Mouse (Mus musculus) layer of hippocampus, adult 18-20 months (tissue): ENCODE data around the gene Rnf168. TPM values are rescaled to one million over a fixed set of nuclear protein-coding genes. Genes with fewer than 3 reads are reported as not detected.
"Not testable (repeated sequence)": the region's sequence is repeated elsewhere in the genome, so short reads cannot be mapped to it uniquely, and the experiment has no call there.

Experiments
- DNase-seq, 2 experiments: peaks; one replicate each; pipeline ENCODE4 v3.0.0; 2022; ENCODE audit warnings: low spot score in 2 of 2
- long read RNA-seq: library from polyadenylated mRNA; stranded (forward); transcript quantifications from one replicate; pipeline ENCODE4 v2.0.0, GENCODE M21; 2021
- total RNA-seq, 2 experiments: library from RNA; stranded (reverse); gene quantifications; 2 replicates each; pipeline ENCODE4 v1.2.3; 2021

Rnf168 gene
- 10 to 100 TPM; 26.7 to 30.9 TPM for total RNA-seq
- long read RNA-seq, partial matches to known transcripts = 0 of 1 reads
- long read RNA-seq, other reads (novel, unspliced or antisense) = 1 of 1 reads

GRCm38 (mm10) chr16:32277308-32278256 lies at the start of gene Rnf168:
Gene Rnf168, plus strand, starts transcription at chr16:32277459.
- DNase-seq = peak; percentile 85 to 92

GRCm38 (mm10) chr16:32232050-32232449 lies 45.2 kb upstream of the Rnf168 start:
- DNase-seq = not testable (repeated sequence)

- no peak for DNase-seq
These were observed 39.2 kb upstream of the Rnf168 start for GRCm38 (mm10) chr16:32237930-32238680.

DNA sequence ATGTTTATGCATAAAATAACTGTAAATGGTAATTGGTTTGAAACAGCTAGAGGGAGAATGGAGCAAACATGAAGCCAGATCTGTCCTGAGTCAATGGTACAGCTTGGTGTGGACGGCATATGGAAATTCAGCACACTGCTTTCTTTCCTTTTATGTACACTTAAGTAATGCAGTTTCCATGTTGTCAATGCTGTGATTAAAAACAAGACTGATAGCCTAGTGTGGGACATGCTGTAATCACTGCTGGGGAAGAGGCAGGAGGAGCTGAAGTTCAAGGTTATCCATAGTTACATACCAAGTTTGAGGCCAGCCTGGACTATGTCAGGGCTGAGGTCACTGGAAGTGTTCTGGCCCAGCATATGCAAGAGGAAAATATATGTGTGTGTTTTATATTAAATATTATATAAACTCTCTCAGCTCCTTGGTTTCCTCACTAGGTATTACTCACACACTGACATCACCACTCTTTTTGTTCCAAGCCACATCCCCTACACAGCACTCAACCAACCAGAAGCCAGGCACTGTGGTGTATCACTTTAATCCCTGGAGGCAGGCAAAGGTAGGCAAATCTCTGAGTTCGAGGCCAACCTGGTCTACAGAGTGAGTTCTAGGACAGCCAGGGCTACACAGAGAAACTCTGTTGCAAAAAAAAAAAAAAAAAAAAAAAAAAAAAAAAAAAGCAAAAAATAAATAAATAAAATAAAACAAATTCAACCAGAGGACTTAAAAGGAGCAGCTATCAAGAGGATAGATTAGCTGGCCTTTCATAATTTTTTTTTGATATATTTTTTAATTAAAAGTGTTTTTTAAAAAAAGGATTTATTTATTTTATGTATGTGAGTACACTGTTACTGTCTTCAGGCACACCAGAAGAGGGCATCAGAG lies 37.6 kb upstream of the Rnf168 start:
- DNase-seq = no peak

DNA sequence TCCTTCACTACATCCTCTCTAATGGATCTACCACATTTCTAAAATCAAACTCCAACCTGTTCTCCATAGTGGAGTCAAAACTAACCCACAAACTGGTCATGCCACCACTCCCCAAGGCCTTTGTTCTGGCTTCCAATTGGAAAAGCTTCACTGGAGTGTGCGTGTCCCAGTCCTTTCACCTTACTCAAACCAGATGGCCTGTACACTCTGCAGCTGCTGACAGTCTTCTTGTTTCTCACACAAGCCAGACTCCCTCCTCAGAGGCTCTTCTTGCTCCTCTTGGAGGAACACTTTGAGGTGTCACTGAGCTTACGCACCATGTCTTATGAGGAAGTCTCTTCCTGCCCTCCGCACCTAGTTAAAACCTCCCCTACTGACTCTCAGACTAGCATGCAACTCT lies 33.4 kb upstream of the Rnf168 start:
- no peak for DNase-seq

GRCm38 (mm10) chr16:32246351-32246791 lies 30.9 kb upstream of the Rnf168 start:
- peak; percentile 47 to 57 for DNase-seq

GRCm38 (mm10) chr16:32246952-32247370 lies 30.3 kb upstream of the Rnf168 start, which contains the start of the genes Fbxo45 and Wdr53:
Gene Fbxo45, minus strand, starts transcription at chr16:32247158.
Gene Wdr53, plus strand, starts transcription at chr16:32247227.
- peak; percentile 97 to 99 for DNase-seq

DNA sequence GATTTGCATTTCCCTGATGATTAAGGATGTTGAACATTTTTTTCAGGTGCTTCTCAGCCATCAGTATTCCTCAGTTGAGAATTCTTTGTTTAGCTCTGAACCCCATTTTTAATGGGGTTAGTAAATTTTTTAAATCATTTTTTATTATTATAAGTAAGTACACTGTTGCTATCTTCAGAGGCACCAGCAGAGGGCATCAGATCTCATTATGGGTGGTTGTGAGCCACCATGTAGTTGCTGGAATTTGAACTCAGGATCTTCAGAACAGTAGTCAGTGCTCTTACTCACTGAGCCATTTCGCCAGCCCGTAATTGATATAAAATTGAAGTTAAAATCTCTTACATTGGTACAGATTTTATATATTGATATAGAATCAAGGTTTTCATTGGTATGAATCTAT lies 13.0 kb upstream of the Rnf168 start:
- not testable (repeated sequence) for DNase-seq

DNA sequence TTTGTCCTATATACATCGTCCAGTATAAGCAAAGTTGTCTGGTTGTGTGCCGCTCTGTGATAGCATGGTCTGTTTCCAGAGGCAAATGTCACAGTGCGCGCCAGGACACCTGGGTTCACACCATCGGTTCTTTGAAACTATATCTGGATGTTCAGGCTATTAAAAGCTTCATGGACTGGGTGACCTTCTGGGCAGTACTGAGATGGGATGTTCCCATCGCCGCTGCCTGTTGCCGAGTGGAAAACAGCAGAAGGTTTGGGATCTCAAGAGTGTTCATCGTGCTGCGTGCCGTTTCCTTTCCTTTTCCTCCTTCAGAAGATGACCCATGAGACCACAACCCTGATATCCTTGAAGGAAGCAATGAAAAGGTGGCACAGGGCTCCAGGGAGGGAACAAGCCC lies 6.0 kb upstream of the Rnf168 start, which contains the start of gene Smco1:
Smco1 (plus strand) TSS at position 178 of the 400 bp plus-strand sequence.
- DNase-seq = no peak

DNA sequence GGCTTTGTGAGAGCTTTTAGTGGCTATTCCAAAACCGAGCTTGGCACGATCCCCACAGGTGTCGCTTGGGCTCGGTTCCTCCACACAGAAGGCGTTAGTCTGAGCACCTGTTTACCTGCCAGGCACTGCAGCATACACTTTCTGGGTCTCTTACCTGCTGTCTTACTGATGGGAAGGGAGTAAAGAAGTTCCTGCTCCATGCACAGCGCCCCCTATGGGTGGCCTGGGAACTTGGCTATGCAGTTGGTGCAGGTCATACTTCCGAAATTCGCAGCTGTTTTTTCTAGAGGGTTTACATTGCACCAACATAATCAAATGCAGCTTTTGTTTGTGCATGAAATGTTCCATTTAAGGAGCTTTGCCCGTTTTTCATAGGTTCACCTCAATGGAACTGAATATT lies 3.9 kb upstream of the Rnf168 start:
- DNase-seq = no peak

DNA sequence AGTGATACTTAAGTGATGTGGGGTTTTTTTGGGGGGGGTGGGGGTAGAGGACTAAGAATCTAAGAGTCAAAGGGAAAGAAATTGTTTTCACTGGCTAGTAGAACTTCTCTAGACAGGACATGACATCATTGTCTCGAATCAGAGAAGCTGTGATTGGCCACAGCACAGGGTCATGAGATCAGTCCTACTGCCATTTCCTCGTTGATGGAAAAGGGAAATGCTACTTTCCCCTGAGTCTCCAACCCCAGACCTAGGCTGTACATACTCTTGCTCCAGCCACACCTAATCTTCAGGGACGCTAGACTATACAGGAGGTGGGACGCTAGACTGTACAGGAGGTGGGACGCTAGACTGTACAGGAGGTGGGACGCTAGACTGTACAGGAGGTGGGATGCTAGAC lies 2.2 kb upstream of the Rnf168 start:
- DNase-seq = no peak

- no peak for DNase-seq
These were observed 1.4 kb upstream of the Rnf168 start for GRCm38 (mm10) chr16:32275830-32276229.

DNA sequence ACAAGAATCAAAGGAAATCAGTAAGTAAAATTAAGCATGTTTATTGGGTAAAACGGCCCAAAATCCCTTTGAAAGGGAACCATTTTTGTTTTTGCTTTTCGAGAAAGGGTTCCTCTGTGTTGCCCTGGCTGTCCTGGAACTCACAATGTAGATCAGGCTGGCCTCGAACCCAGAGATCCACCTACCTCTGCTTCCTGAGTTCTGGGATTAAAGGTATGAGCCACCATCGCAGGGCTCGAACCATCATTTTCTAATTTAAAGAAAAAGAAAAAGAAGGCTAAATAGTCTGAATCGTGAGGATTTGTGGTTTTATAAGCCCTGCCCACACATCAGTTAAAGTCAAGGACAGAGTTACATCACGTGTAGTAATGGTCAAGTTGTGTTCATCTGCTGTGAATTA lies 1.1 kb downstream of the Rnf168 start:
- no peak for DNase-seq

DNA sequence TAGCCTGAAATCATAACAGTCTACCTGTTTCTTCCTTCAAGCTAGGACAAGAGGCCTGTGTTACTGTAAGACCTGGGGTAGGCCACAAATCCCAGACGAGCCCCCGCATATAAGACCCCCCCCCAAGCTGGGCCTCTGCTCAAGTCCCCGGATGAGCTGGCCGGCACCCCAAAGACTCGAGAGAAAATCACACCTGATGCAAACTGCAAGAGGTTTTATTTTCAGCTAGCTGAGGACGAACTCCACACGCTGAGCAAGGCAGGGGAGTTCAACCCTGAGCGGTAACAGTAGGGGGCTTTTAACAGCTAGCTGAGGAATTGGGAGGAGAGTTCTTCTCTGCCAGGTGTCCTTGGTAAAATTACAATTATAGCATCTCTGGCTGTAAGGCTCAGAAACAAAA lies 3.0 kb downstream of the Rnf168 start:
- no peak for DNase-seq

DNA sequence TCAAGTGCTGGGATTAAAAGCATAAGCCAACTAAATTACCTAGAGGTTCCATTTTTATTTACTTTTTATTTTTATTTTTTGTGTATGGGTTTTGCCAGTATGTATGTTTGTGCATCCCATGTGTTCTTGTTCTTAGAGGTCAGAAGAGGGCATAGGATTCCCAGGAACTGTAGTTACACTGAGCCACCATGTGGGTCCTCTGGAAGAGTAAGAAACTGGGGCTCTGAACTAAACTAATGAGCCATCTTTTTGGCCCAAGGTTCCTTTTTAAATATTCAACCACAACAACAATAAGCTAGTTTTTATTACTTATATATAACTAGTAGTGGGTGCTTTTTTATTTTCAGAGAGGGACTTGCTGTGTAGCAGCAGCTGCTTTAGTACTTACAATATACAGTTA lies 5.3 kb downstream of the Rnf168 start:
- no peak for DNase-seq

- no peak for DNase-seq
These were observed 14.6 kb downstream of the Rnf168 start for GRCm38 (mm10) chr16:32291821-32292220.

DNA sequence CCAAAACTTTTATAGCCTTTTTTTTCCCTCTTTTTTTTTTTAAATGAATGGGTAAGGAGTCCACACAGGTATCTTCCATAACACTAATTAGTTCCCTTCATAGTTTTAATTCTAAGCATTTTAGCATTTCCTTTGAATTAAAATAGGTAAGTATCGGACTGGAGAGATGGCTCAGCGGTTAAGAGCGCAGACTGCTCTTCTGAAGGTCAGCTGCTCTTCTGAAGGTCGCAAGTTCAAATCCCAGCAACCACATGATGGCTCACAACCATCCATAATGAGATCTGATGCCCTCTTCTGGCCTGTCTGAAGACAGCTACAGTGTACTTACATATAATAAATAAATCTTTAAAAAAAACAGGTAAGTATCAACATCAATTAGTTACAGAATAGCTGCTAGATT lies 22.4 kb downstream of the Rnf168 start:
- not testable (repeated sequence) for DNase-seq

GRCm38 (mm10) chr16:32303046-32303445 lies 25.8 kb downstream of the Rnf168 start:
- DNase-seq = no peak

DNA sequence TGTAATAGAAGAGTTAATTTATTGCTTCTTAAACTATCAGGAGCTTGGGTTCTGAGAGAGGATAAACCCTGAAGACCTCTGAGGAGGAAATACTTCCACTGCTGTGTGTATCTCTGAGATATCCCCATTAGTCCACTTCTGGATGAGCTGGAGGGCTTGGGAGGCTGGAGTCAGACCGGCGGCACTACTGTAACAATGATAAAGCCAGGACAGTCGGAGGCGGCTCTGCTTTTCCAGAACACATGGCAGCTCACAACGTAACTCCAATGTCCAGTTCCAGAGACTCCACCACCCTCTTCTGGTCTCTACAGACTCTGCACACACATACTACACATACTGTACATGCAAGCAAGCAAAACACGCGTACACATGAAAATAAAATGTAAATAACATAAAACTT lies 26.6 kb downstream of the Rnf168 start:
- DNase-seq = no peak

DNA sequence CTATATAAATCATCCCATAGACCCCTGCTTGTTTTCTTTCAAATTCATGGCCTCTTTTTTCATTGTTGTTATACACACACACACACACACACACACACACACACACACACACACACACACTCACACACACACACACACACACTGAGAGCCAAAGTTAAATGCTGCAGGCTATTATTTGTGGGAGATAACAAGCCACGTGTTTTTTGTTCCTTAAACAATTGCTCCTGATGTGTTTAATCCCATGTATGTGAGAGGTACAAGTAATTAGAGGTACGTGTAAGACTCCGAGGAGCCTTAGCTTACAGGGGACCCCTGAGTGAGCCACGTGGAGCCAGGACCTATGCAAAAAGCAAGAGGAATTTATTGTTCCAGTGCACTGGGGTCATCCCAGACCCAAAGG lies 34.7 kb downstream of the Rnf168 start:
- no peak for DNase-seq

GRCm38 (mm10) chr16:32312386-32312785 lies 35.1 kb downstream of the Rnf168 start:
- no peak for DNase-seq
